ENCODE assay signal across 9 mouse cellular contexts in genomic region chr14:59624326-59624885, GRCm38 (mm10). TPM values are rescaled to one million over a fixed set of nuclear protein-coding genes. Genes with fewer than 3 reads are reported as not detected.
DNase-seq lines count a peak whose midpoint lies in the region; ATAC-seq lines count a peak whose summit lies in the region.
"Had no signal": no experiment of that assay in that cellular context is flagged by ENCODE, and none has a peak within 500 bp of the region (broad histone marks: within the 10 kb centered on the region; RNA-seq: fewer than 3 reads in every experiment).

No protein-coding gene starts in this region.

- no peak overlapping the region for H3K4me3 ChIP-seq in heart, embryonic 14.5 days (ENCODE audit: control insufficient read depth in 1 of 2, insufficient read depth in 1 of 2, low read depth in 1 of 2, low read length in 2 of 2)
- H3K4me3 ChIP-seq in neural tube, embryonic 12.5 days, result no peak overlapping the region
- no peak overlapping the region; the same call in 1 of the 2 replicates for H3K4me3 ChIP-seq in intestine, embryonic 16.5 days (ENCODE audit: low read length)

- intact Hi-C loops in heart, postnatal 14 days (cut with DNase I), result no loop called here

- H3K27ac ChIP-seq in heart, embryonic 14.5 days (replicated peaks in 1 of 2; ENCODE audit: control insufficient read depth in 1 of 2, insufficient read depth in 1 of 2, low read depth in 2 of 2, low read length in 2 of 2), result no peak overlapping the region
- H3K27ac ChIP-seq in neural tube, embryonic 12.5 days, result no peak overlapping the region
- H3K27ac ChIP-seq in intestine, embryonic 16.5 days (ENCODE audit: low read length), result no peak overlapping the region
- H3K27ac ChIP-seq: macrophage had no signal

- H3K9ac ChIP-seq in heart, embryonic 14.5 days (ENCODE audit: low read length), result peak overlapping the region; percentile 78; the same call in 1 of the 2 replicates
- H3K9ac ChIP-seq in neural tube, embryonic 12.5 days, result no peak overlapping the region
- peak overlapping the region; percentile 78; the same call in 1 of the 2 replicates for H3K9ac ChIP-seq in intestine, embryonic 16.5 days (ENCODE audit: low read depth, low read length)

- H3K36me3 ChIP-seq in heart, embryonic 14.5 days (ENCODE audit: control insufficient read depth, insufficient read depth, low read length), result no peaks in the 10 kb centered on the region
- H3K36me3 ChIP-seq in neural tube, embryonic 12.5 days, result no peaks in the 10 kb centered on the region
- H3K36me3 ChIP-seq in intestine, embryonic 16.5 days (ENCODE audit: control insufficient read depth, insufficient read depth, low read length), result no peaks in the 10 kb centered on the region

- no peak for DNase-seq in heart, postnatal 14 days
- no peak for DNase-seq in neural tube, embryonic 10.5 days (ENCODE audit: extremely low spot score, low spot score)
- no peak for DNase-seq in layer of hippocampus, adult 11-12 months (ENCODE audit: low spot score)
- no peak for DNase-seq in cerebellum, adult 9-11 months
- DNase-seq in yolk sac, embryonic 10.5 days (ENCODE audit: low spot score), result no peak

- peaks cover 0 to 11% of the 10 kb centered on the region in 2 experiments; a peak in 2 of 4 replicates for H3K4me1 ChIP-seq in heart, embryonic 14.5 days (ENCODE audit: control insufficient read depth in 2 of 2, insufficient read depth in 2 of 2, low read length in 2 of 2)
- H3K4me1 ChIP-seq in neural tube, embryonic 12.5 days, result peaks cover 25% of the 10 kb centered on the region
- peaks cover 10% of the 10 kb centered on the region for H3K4me1 ChIP-seq in intestine, embryonic 16.5 days (ENCODE audit: control insufficient read depth, insufficient read depth, low read length)

- H3K4me2 ChIP-seq in heart, embryonic 14.5 days (ENCODE audit: low read length), result peak overlapping the region; percentile 95
- H3K4me2 ChIP-seq in neural tube, embryonic 12.5 days (replicated peaks), result peak overlapping the region; percentile 80; the same call in 1 of the 2 replicates
- peak overlapping the region; percentile 93 for H3K4me2 ChIP-seq in intestine, embryonic 16.5 days (ENCODE audit: low read depth, low read length)

- ATAC-seq in heart, embryonic 14.5 days (ENCODE audit: insufficient number of reproducible peaks, insufficient read depth, low FRiP score, low read depth), result no peak
- no peak for ATAC-seq in neural tube, embryonic 12.5 days (ENCODE audit: low FRiP score, low read depth)
- ATAC-seq in intestine, embryonic 16.5 days, result no peak

- 51% methylated on average over 9 of the region's 9 CpGs for WGBS in heart, embryonic 14.5 days
- WGBS in neural tube, embryonic 12.5 days, result 22% methylated on average over 9 of the region's 9 CpGs
- WGBS in intestine, embryonic 16.5 days, result 49% methylated on average over 9 of the region's 9 CpGs

- no peaks in the 10 kb centered on the region for H3K9me3 ChIP-seq in heart, embryonic 14.5 days (ENCODE audit: control insufficient read depth, low read length)
- no peaks in the 10 kb centered on the region for H3K9me3 ChIP-seq in neural tube, embryonic 12.5 days
- H3K9me3 ChIP-seq in intestine, embryonic 16.5 days (ENCODE audit: control insufficient read depth, low read length), result no peaks in the 10 kb centered on the region

- H3K27me3 ChIP-seq in heart, embryonic 14.5 days (ENCODE audit: control insufficient read depth, insufficient read depth, low read length), result no peaks in the 10 kb centered on the region
- H3K27me3 ChIP-seq in neural tube, embryonic 12.5 days (replicated peaks), result peaks cover 22% of the 10 kb centered on the region
- H3K27me3 ChIP-seq in intestine, embryonic 16.5 days (replicated peaks; ENCODE audit: control insufficient read depth, insufficient read depth, low read length), result no peaks in the 10 kb centered on the region

RNA-seq across cellular contexts. Expression of gene Shisa2, which starts 0.7 kb away (rescaled TPM):
- polyA plus RNA-seq in heart, embryonic 14.5 days (2014; fragmentation: Nextera tagmentation; extraction: Ambion mirVana), result 11.5 and 14.8 TPM in 2 replicates
- 1 to 10 TPM in 1 of 2 experiments, under 1 TPM in 1; 0.59 to 1.4 TPM for total RNA-seq in heart, postnatal 14 days (2021)
- polyA plus RNA-seq in neural tube, embryonic 12.5 days (2016; fragmentation: Nextera tagmentation; extraction: Ambion mirVana), result 20.0 and 21.6 TPM in 2 replicates
- 5.9 TPM in 2 replicates for polyA plus RNA-seq in intestine, embryonic 16.5 days (2015; fragmentation: Nextera tagmentation; extraction: Ambion mirVana)
- polyA plus RNA-seq: macrophage had no signal

RNA-seq across cellular contexts. Expression of gene Cdadc1, which starts 26.6 kb away (rescaled TPM):
- polyA plus RNA-seq in heart, embryonic 14.5 days (2014; fragmentation: Nextera tagmentation; extraction: Ambion mirVana), result 32.1 and 36.9 TPM in 2 replicates
- total RNA-seq in heart, postnatal 14 days (2021), result 10 to 100 TPM; 36.8 to 42.9 TPM
- 32.6 and 34.9 TPM in 2 replicates for polyA plus RNA-seq in neural tube, embryonic 12.5 days (2016; fragmentation: Nextera tagmentation; extraction: Ambion mirVana)
- 30.4 and 32.3 TPM in 2 replicates for polyA plus RNA-seq in intestine, embryonic 16.5 days (2015; fragmentation: Nextera tagmentation; extraction: Ambion mirVana)
